Comparison of ENCODE assay signal across 8 mouse cellular contexts in genomic region chr11:115224889-115225288, GRCm38 (mm10). TPM values are rescaled to one million over a fixed set of nuclear protein-coding genes. Genes with fewer than 3 reads are reported as not detected.
DNase-seq lines count a peak whose midpoint lies in the region; ATAC-seq and TF ChIP-seq lines count a peak whose summit lies in the region.
"Had no signal": no experiment of that assay in that cellular context is flagged by ENCODE, and none has a peak within 500 bp of the region (broad histone marks: within the 10 kb centered on the region; RNA-seq: fewer than 3 reads in every experiment).

No protein-coding gene starts in this region.

- H3K27me3 ChIP-seq in embryonic facial prominence, embryonic 14.5 days (replicated peaks; ENCODE audit: control insufficient read depth, insufficient read depth, low read length) = no peaks in the 10 kb centered on the region; the same call in 1 of the 2 replicates
- H3K27me3 ChIP-seq in small intestine, adult 2 months (ENCODE audit: control insufficient read depth, insufficient read depth, low read length) = no peaks in the 10 kb centered on the region

- H3K27ac ChIP-seq in ES-E14 (ENCODE audit: insufficient read depth, low read depth, low read length, poor library complexity, severe bottlenecking) = no peak overlapping the region
- H3K27ac ChIP-seq in embryonic facial prominence, embryonic 14.5 days (replicated peaks; ENCODE audit: low read depth, low read length) = no peak overlapping the region
- H3K27ac ChIP-seq in small intestine, adult 2 months (ENCODE audit: insufficient read depth, low read depth, low read length) = no peak overlapping the region

- WGBS in embryonic facial prominence, embryonic 14.5 days = 47% methylated on average over 8 of the region's 8 CpGs
- 55% methylated on average over 8 of the region's 8 CpGs for WGBS in small intestine, adult 2 months

- TF ChIP-seq CTCF in small intestine, adult 2 months (IDR thresholded peaks at IDR 0.05; ENCODE audit: extremely low read depth, insufficient read length, insufficient replicate concordance, low read depth, low read length) = peak; percentile 64; the same call in 1 of the 2 replicates

- in situ Hi-C loops in ES-E14 (cut with MboI; ENCODE audit: low sequenced_read_pairs in 2 of 2, unreplicated experiment in 2 of 2) = no loop called here

- no peak overlapping the region for H3K4me2 ChIP-seq in embryonic facial prominence, embryonic 14.5 days (ENCODE audit: low read depth, low read length)

- no peak overlapping the region for H3K9ac ChIP-seq in ES-E14 (ENCODE audit: insufficient read depth, low read depth, low read length, poor library complexity, severe bottlenecking)
- H3K9ac ChIP-seq in embryonic facial prominence, embryonic 14.5 days (ENCODE audit: low read depth, low read length) = no peak overlapping the region

- no peak for TF ChIP-seq POLR2A in small intestine, adult 2 months (IDR thresholded peaks at IDR 0.05; ENCODE audit: low read depth, low read length)

- intact Hi-C loops in left cerebral cortex, postnatal 14 days (cut with DNase I) = no loop called here
- intact Hi-C loops in left cerebral cortex, postnatal 25 days (cut with DNase I) = no loop called here

- H3K4me3 ChIP-seq in ES-E14 (ENCODE audit: insufficient read depth in 1 of 2, low read depth in 1 of 2, low read length in 2 of 2, poor library complexity in 1 of 2, severe bottlenecking in 1 of 2) = no peak overlapping the region
- no peak overlapping the region for H3K4me3 ChIP-seq in embryonic facial prominence, embryonic 14.5 days (ENCODE audit: low read depth, low read length)
- no peak overlapping the region for H3K4me3 ChIP-seq in small intestine, adult 2 months (ENCODE audit: low read depth, low read length)

- DNase-seq in left cerebral cortex, postnatal 14 days (ENCODE audit: low spot score in 2 of 2) = peak; percentile 61 to 75
- no peak for DNase-seq in left cerebral cortex, postnatal 25 days (ENCODE audit: low spot score in 2 of 2)
- DNase-seq in ES-E14 (ENCODE audit: low read depth, low spot score) = peak; percentile 54
- peak; percentile 62 for DNase-seq in adrenal gland, postnatal 25 days
- DNase-seq in embryonic facial prominence, embryonic 14.5 days (ENCODE audit: low spot score) = peak; percentile 32
- peak; percentile 81 to 82 for DNase-seq in layer of hippocampus, postnatal 10 days (ENCODE audit: low spot score in 2 of 2)

- no peaks in the 10 kb centered on the region for H3K36me3 ChIP-seq in ES-E14 (ENCODE audit: control insufficient read depth, insufficient read depth, low read length, poor library complexity, severe bottlenecking)
- no peaks in the 10 kb centered on the region for H3K36me3 ChIP-seq in embryonic facial prominence, embryonic 14.5 days (ENCODE audit: control insufficient read depth, insufficient read depth, low read length)
- 0 out of 2 replicates have a peak, but pooled peaks cover 1% of the 10 kb centered on the region for H3K36me3 ChIP-seq in small intestine, adult 2 months (ENCODE audit: control insufficient read depth, insufficient read depth, low read length)

- H3K9me3 ChIP-seq in ES-E14 (ENCODE audit: control insufficient read depth, insufficient read depth, low read depth, low read length) = no peaks in the 10 kb centered on the region
- no peaks in the 10 kb centered on the region for H3K9me3 ChIP-seq in embryonic facial prominence, embryonic 14.5 days (ENCODE audit: control insufficient read depth, low read length)

- H3K4me1 ChIP-seq in ES-E14 (ENCODE audit: control insufficient read depth in 2 of 2, insufficient read depth in 2 of 2, low read length in 2 of 2, poor library complexity in 1 of 2) = peaks cover 0 to 28% of the 10 kb centered on the region in 2 experiments; a peak in 1 of 4 replicates
- peaks cover 15% of the 10 kb centered on the region; the same call in 1 of the 2 replicates for H3K4me1 ChIP-seq in embryonic facial prominence, embryonic 14.5 days (ENCODE audit: control insufficient read depth, insufficient read depth, low read length)
- H3K4me1 ChIP-seq in small intestine, adult 2 months (ENCODE audit: control insufficient read depth, insufficient read depth, insufficient read length, low read length) = peaks cover under 1% of the 10 kb centered on the region; the same call in 1 of the 2 replicates

- ATAC-seq in embryonic facial prominence, embryonic 14.5 days (ENCODE audit: low read depth) = no peak

TF ChIP-seq in ES-E14, 5 proteins besides CTCF, POLR2A, EP300 and RAD21:
- TF ChIP-seq ZNF384 (IDR thresholded peaks at IDR 0.05; ENCODE audit: low read depth, low read length) (no peak), MAFK (IDR thresholded peaks at IDR 0.05; ENCODE audit: insufficient read depth, low read depth, low read length) (no peak)
TF ChIP-seq in ES-E14: peak in this region for 0.

RNA-seq across cellular contexts. Expression of gene Nat9, which starts 37.2 kb away (rescaled TPM):
- 10 to 100 TPM; 16.1 to 16.3 TPM for total RNA-seq in left cerebral cortex, postnatal 14 days (2021)
- 10 to 100 TPM; 20.1 to 22.3 TPM for total RNA-seq in left cerebral cortex, postnatal 25 days (2021)
- 16.9 and 19.3 TPM in 2 replicates for total RNA-seq in ES-E14 (2012; rRNA removed)
- 37.3 and 38.1 TPM in 2 replicates for total RNA-seq in adrenal gland, postnatal 25 days (2021)
- 20.0 and 23.3 TPM in 2 replicates for polyA plus RNA-seq in embryonic facial prominence, embryonic 14.5 days (2014; fragmentation: Nextera tagmentation; extraction: Ambion mirVana)
- 10 to 100 TPM; 15.8 to 17.6 TPM for total RNA-seq in layer of hippocampus, postnatal 10 days (2021)
- polyA plus RNA-seq in small intestine, adult 2 months (2012; rRNA removed) = 22.7 and 35.6 TPM in 2 replicates

RNA-seq across cellular contexts. Expression of gene Tmem104, which starts 37.6 kb away (rescaled TPM):
- total RNA-seq in left cerebral cortex, postnatal 14 days (2021) = 10 to 100 TPM; 15.1 to 18.7 TPM
- 10 to 100 TPM; 15.8 to 18.2 TPM for total RNA-seq in left cerebral cortex, postnatal 25 days (2021)
- 14.7 and 17.2 TPM in 2 replicates for total RNA-seq in ES-E14 (2012; rRNA removed)
- total RNA-seq in adrenal gland, postnatal 25 days (2021) = 19.9 and 22.3 TPM in 2 replicates
- 12.5 and 14.9 TPM in 2 replicates for polyA plus RNA-seq in embryonic facial prominence, embryonic 14.5 days (2014; fragmentation: Nextera tagmentation; extraction: Ambion mirVana)
- total RNA-seq in layer of hippocampus, postnatal 10 days (2021) = 10 to 100 TPM; 15.1 to 20.2 TPM
- polyA plus RNA-seq in small intestine, adult 2 months (2012; rRNA removed) = 10.0 and 21.0 TPM in 2 replicates

RNA-seq across cellular contexts. Expression of gene Grin2c, which starts 42.2 kb away (rescaled TPM):
- total RNA-seq in left cerebral cortex, postnatal 14 days (2021) = 10 to 100 TPM; 39.9 TPM
- total RNA-seq in left cerebral cortex, postnatal 25 days (2021) = 10 to 100 TPM; 41.0 to 42.0 TPM
- 0.21 and 0.22 TPM in 2 replicates for total RNA-seq in ES-E14 (2012; rRNA removed)
- total RNA-seq in adrenal gland, postnatal 25 days (2021) = 2.5 and 3.5 TPM in 2 replicates
- not detected in 2 replicates for polyA plus RNA-seq in embryonic facial prominence, embryonic 14.5 days (2014; fragmentation: Nextera tagmentation; extraction: Ambion mirVana)
- 10 to 100 TPM; 28.6 to 31.9 TPM for total RNA-seq in layer of hippocampus, postnatal 10 days (2021)
- polyA plus RNA-seq in small intestine, adult 2 months (2012; rRNA removed) = 0.10 and 0.33 TPM in 2 replicates
- total RNA-seq: gastrocnemius, postnatal 4 days had no signal

RNA-seq across cellular contexts. Expression of gene Fdxr, which starts 52.0 kb away (rescaled TPM):
- 10 to 100 TPM; 19.6 to 20.8 TPM for total RNA-seq in left cerebral cortex, postnatal 14 days (2021)
- total RNA-seq in left cerebral cortex, postnatal 25 days (2021) = 10 to 100 TPM; 14.5 to 17.4 TPM
- 12.1 and 21.0 TPM in 2 replicates for total RNA-seq in ES-E14 (2012; rRNA removed)
- total RNA-seq in adrenal gland, postnatal 25 days (2021) = 1,338 and 1,408 TPM in 2 replicates
- polyA plus RNA-seq in embryonic facial prominence, embryonic 14.5 days (2014; fragmentation: Nextera tagmentation; extraction: Ambion mirVana) = 10.4 and 11.0 TPM in 2 replicates
- 10 to 100 TPM; 22.5 to 23.0 TPM for total RNA-seq in layer of hippocampus, postnatal 10 days (2021)
- polyA plus RNA-seq in small intestine, adult 2 months (2012; rRNA removed) = 7.8 and 12.2 TPM in 2 replicates

Comparison
In these comparisons a context has a peak if more than half of its experiments do, and no peak if none do; other contexts are left out.
1. DNase-seq: peak in left cerebral cortex, postnatal 14 days (2 of 2), ES-E14 (single experiment), adrenal gland, postnatal 25 days (single experiment), embryonic facial prominence, embryonic 14.5 days (single experiment) and layer of hippocampus, postnatal 10 days (2 of 2); none in left cerebral cortex, postnatal 25 days (0 of 2).